Mouse (Mus musculus) retina, postnatal 1 day (tissue): ENCODE data around the gene Ptar1.
"Not testable (repeated sequence)": the region's sequence is repeated elsewhere in the genome, so short reads cannot be mapped to it uniquely, and the experiment has no call there.

ENCODE experiments used
- DNase-seq: peaks from one replicate; pipeline ENCODE4 v3.0.0-alpha.2; 2012

The Ptar1 gene

GRCm38 (mm10) chr19:23687296-23688021, at the start of gene Ptar1:
Ptar1 (plus strand) TSS chr19:23687429.
- peak; percentile 92 for DNase-seq

GRCm38 (mm10) chr19:23643819-23644218, 43.4 kb upstream of the Ptar1 start:
- DNase-seq = no peak

GRCm38 (mm10) chr19:23645347-23645746, 41.9 kb upstream of the Ptar1 start:
- no peak for DNase-seq

- no peak for DNase-seq
Observed at GRCm38 (mm10) chr19:23647308-23647707, 39.9 kb upstream of the Ptar1 start.

GRCm38 (mm10) chr19:23652644-23653043, 34.6 kb upstream of the Ptar1 start, which contains the start of gene 1700028P14Rik:
1700028P14Rik (minus strand) TSS chr19:23652812.
- peak; percentile 92 for DNase-seq

GRCm38 (mm10) chr19:23653154-23653553, 34.1 kb upstream of the Ptar1 start:
- no peak for DNase-seq

GRCm38 (mm10) chr19:23657261-23657932, 29.8 kb upstream of the Ptar1 start:
- DNase-seq = no peak

- no peak for DNase-seq
Observed at GRCm38 (mm10) chr19:23658350-23658749, 28.9 kb upstream of the Ptar1 start.

- no peak for DNase-seq
Observed at GRCm38 (mm10) chr19:23664083-23664482, 23.1 kb upstream of the Ptar1 start.

GRCm38 (mm10) chr19:23668142-23668655, 19.0 kb upstream of the Ptar1 start:
- peak; percentile 29 for DNase-seq

GRCm38 (mm10) chr19:23673021-23673420, 14.2 kb upstream of the Ptar1 start:
- DNase-seq = peak; percentile 84

GRCm38 (mm10) chr19:23675656-23676055, 11.6 kb upstream of the Ptar1 start:
- not testable (repeated sequence) for DNase-seq

GRCm38 (mm10) chr19:23686962-23687295, 300 bp upstream of the Ptar1 start:
- no peak for DNase-seq

GRCm38 (mm10) chr19:23688421-23688946, 1.3 kb downstream of the Ptar1 start:
- no peak for DNase-seq

GRCm38 (mm10) chr19:23694344-23694743, 7.1 kb downstream of the Ptar1 start:
- DNase-seq = no peak

- peak; percentile 43 for DNase-seq
Observed at GRCm38 (mm10) chr19:23697861-23698260, 10.6 kb downstream of the Ptar1 start.

- DNase-seq = no peak
Observed at GRCm38 (mm10) chr19:23698366-23698765, 11.1 kb downstream of the Ptar1 start.

- no peak for DNase-seq
Observed at GRCm38 (mm10) chr19:23699131-23699530, 11.9 kb downstream of the Ptar1 start.

- no peak for DNase-seq
Observed at GRCm38 (mm10) chr19:23702896-23703295, 15.7 kb downstream of the Ptar1 start.

GRCm38 (mm10) chr19:23705383-23705782, 18.2 kb downstream of the Ptar1 start:
- DNase-seq = no peak

GRCm38 (mm10) chr19:23746506-23746905, 59.3 kb downstream of the Ptar1 start:
- no peak for DNase-seq

GRCm38 (mm10) chr19:23757011-23757410, 69.8 kb downstream of the Ptar1 start:
- peak; percentile 40 for DNase-seq

- peak; percentile 97 for DNase-seq
Observed at GRCm38 (mm10) chr19:23757961-23758553, 70.8 kb downstream of the Ptar1 start.
